Mouse (Mus musculus) erythroblast, embryonic 14.5 days (primary cell): ENCODE results near the gene Tti1. TPM values are rescaled to one million over a fixed set of nuclear protein-coding genes. Genes with fewer than 3 reads are reported as not detected.

Experiments used
- H3K27me3 ChIP-seq: 2 replicates; pipeline ENCODE4 v1.6.1; 2012; ENCODE audit warnings: inconsistent platforms; ENCODE audit not compliant: control insufficient read depth
- H3K36me3 ChIP-seq: 2 replicates; pipeline ENCODE4 v1.6.1; 2012; ENCODE audit warnings: mild to moderate bottlenecking, inconsistent platforms; ENCODE audit not compliant: control insufficient read depth
- H3K4me1 ChIP-seq: 2 replicates; pipeline ENCODE4 v1.6.1; 2012; ENCODE audit warnings: inconsistent platforms; ENCODE audit not compliant: control insufficient read depth
- H3K4me3 ChIP-seq: replicated peaks from 2 replicates; pipeline ENCODE3; 2012; ENCODE audit warnings: moderate library complexity, mild to moderate bottlenecking, inconsistent platforms
- H3K9me3 ChIP-seq: 2 replicates; pipeline ENCODE4 v1.6.1; 2012; ENCODE audit warnings: low read length, inconsistent platforms, mixed read lengths; ENCODE audit not compliant: control insufficient read depth
- GATA1 ChIP-seq: IDR thresholded peaks from 2 replicates; pipeline ENCODE4 v1.6.1; 2012; ENCODE audit warnings: low read length, inconsistent platforms, mixed read lengths
- TAL1 ChIP-seq: IDR thresholded peaks from 3 replicates; pipeline ENCODE4 v1.6.1; 2012; ENCODE audit warnings: low read length, inconsistent platforms, mixed read lengths
- polyA plus RNA-seq: library from polyadenylated mRNA; stranded (reverse); fragments of >175 nt; gene quantifications from 2 replicates; pipeline ENCODE4 v1.2.3, GENCODE M21; 2012

Tti1 gene
- polyA plus RNA-seq, 1 experiment: 0.45 TPM

GRCm38 (mm10) chr2:157988416-157989190 lies 39.6 kb downstream of the Tti1 start:
- H3K36me3 ChIP-seq: peaks cover 84% of the 10 kb centered on the region
- H3K4me3 ChIP-seq: no peak overlapping the region
- no peaks in the 10 kb centered on the region for H3K4me1 ChIP-seq
- H3K27me3 ChIP-seq: no peaks in the 10 kb centered on the region
- TF ChIP-seq GATA1 (no peak), TAL1 (no peak)
- no peaks in the 10 kb centered on the region for H3K9me3 ChIP-seq

GRCm38 (mm10) chr2:157986235-157986634 lies 42.0 kb downstream of the Tti1 start:
- Histone ChIP-seq H3K4me3 (no peak overlapping the region), H3K9me3 (no peaks in the 10 kb centered on the region), H3K27me3 (no peaks in the 10 kb centered on the region), H3K36me3 (peaks cover 78% of the 10 kb centered on the region), H3K4me1 (no peaks in the 10 kb centered on the region)
- TF ChIP-seq GATA1: no peak
- TF ChIP-seq TAL1: no peak

- Histone ChIP-seq H3K27me3 (no peaks in the 10 kb centered on the region), H3K9me3 (no peaks in the 10 kb centered on the region), H3K4me3 (no peak overlapping the region), H3K36me3 (peaks cover 76% of the 10 kb centered on the region), H3K4me1 (no peaks in the 10 kb centered on the region)
- TF ChIP-seq TAL1 (no peak), GATA1 (no peak)
Measured at GRCm38 (mm10) chr2:157985611-157986010, 42.6 kb downstream of the Tti1 start.

DNA sequence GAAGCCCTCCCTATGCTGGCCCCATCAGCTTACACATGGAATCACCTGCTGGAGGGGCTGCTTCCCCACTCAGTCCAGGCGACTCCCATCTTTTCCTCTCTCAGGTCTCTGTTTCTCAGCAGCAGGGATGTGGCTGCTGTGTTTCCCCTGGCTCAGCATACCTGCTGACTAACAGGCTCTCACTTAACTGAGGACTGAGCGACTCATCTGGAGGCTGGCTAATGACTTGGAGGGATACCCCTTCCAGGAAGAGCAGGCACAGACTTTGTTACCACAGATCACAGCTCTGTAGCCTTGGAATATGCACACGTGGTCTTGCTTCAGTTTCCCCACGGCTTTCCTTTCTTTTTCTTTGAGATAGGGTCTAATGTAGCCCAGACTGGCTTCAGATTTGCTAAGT lies 45.0 kb downstream of the Tti1 start:
- H3K36me3 ChIP-seq: peaks cover 52% of the 10 kb centered on the region
- H3K4me1 ChIP-seq: no peaks in the 10 kb centered on the region
- no peak for TF ChIP-seq GATA1
- no peak for TF ChIP-seq TAL1
- H3K27me3 ChIP-seq: no peaks in the 10 kb centered on the region
- H3K9me3 ChIP-seq: no peaks in the 10 kb centered on the region
- H3K4me3 ChIP-seq: no peak overlapping the region

- no peak for TF ChIP-seq GATA1
- TF ChIP-seq TAL1: no peak
- H3K9me3 ChIP-seq: no peaks in the 10 kb centered on the region
- peaks cover 48% of the 10 kb centered on the region for H3K36me3 ChIP-seq
- H3K27me3 ChIP-seq: no peaks in the 10 kb centered on the region
- H3K4me1 ChIP-seq: no peaks in the 10 kb centered on the region
- no peak overlapping the region for H3K4me3 ChIP-seq
Measured at GRCm38 (mm10) chr2:157982727-157983126, 45.5 kb downstream of the Tti1 start.

DNA sequence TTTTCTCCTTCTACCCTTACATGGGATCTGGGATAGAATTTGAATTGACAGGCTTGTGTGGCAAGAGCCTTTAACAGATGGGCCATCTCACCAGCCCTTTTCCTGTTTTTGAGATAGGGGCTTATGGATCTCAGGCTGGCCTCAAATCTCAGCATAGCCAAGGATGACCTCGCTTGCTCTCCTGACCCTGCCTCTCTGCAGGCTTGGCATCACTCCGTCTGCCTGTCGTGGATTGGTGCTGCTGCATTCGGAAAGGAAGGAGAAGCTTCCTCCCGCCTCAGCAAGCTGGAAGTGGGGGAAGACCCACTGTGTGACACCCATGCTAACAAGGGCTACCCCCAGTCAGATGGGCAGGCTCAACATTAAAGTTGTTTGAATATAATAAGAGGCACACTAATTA lies 49.0 kb downstream of the Tti1 start:
- no peaks in the 10 kb centered on the region for H3K4me1 ChIP-seq
- H3K27me3 ChIP-seq: peaks cover 26% of the 10 kb centered on the region
- H3K36me3 ChIP-seq: peaks cover 21% of the 10 kb centered on the region
- H3K4me3 ChIP-seq: no peak overlapping the region
- TF ChIP-seq TAL1 (no peak), GATA1 (no peak)
- no peaks in the 10 kb centered on the region for H3K9me3 ChIP-seq

DNA sequence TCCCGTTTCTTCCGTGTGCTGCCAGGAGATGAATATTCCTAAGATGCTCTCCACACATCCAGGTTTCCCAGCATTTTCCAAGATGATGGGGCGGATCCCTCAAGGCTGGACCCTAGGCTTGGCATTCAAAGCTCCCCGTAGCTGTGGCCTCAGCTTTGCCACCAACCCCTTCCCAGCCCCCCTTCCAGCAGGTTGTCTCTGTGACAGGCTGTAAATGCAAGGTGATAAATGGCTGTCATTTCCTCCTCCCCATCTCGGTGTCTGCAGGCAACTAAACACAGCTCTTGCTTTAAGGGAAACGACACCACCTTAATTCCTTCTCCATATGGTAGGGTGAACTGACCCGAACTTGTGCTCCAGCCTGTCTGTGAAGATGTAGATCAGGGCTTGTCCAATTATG lies 52.6 kb downstream of the Tti1 start:
- no peak for TF ChIP-seq GATA1
- no peak for TF ChIP-seq TAL1
- no peak overlapping the region for H3K4me3 ChIP-seq
- H3K4me1 ChIP-seq: no peaks in the 10 kb centered on the region
- no peaks in the 10 kb centered on the region; the same call in 1 of the 2 replicates for H3K36me3 ChIP-seq
- H3K9me3 ChIP-seq: no peaks in the 10 kb centered on the region
- peaks cover 32% of the 10 kb centered on the region for H3K27me3 ChIP-seq

DNA sequence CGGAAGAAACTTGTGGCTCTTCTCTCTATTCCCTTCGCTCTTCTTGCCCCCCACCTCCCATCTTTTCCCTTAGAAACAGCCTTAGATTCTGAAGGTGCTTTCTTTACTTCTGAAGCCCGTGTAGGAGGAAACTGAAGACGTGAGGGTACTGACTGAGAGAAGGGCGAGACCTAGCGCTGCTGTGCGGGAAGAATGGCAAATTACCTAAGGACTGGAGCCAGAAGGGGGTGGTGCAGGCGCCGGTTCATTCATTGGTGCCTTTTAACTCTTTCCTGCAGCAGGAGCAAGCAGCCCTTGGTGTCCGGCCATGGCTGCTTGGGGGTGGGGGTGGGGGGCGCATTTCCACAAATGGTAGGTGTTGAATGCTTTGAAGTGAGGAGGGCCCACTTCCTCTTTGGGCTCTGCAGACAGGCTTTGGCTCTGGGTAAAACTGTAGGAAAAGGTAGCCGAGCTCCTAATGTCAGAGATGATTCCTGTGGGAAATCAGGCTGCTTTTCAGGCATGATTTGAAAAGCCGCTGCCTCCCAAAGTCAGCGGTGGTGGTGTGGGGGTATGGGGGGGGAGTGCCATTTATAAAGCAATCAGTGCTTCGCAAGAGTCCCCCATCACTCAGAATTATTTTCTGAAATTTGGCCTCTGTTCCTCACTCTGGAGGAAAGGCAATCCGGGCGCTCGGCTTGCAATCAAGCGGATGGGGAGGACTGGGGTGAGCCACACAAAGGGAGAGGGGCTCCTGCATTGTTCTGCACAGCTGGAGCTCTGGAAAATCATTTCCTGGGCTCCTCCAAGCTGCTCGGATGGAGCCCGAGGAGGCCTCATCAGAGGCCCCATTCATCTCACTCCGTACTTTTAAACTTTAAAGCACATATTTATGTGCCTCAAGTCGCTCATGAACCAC lies 53.4 kb downstream of the Tti1 start:
- no peak overlapping the region for H3K4me3 ChIP-seq
- peaks cover 32% of the 10 kb centered on the region for H3K27me3 ChIP-seq
- TF ChIP-seq TAL1 (no peak), GATA1 (no peak)
- H3K9me3 ChIP-seq: no peaks in the 10 kb centered on the region
- H3K36me3 ChIP-seq: no peaks in the 10 kb centered on the region
- H3K4me1 ChIP-seq: no peaks in the 10 kb centered on the region

DNA sequence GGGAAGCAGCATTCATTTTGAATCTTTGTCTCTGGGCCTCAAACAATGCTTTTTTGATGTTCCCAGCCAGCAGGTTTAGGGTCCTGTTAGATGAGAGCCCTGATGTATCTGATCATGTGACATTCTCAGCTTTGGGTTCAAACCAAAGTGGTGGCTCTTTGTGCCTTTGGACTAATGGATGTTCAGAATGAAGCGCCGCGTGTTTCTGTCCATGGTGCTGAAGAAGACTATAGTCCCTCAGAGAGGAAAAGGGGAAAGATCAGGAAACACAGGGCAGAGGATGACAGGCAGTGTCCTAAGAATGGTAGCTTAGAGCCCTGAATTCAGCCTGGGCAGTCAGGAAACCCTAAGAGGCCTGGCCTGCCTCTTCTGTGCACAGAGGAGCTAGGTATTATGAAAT lies 57.6 kb downstream of the Tti1 start:
- Histone ChIP-seq H3K36me3 (no peaks in the 10 kb centered on the region), H3K4me3 (no peak overlapping the region), H3K9me3 (no peaks in the 10 kb centered on the region), H3K27me3 (peaks cover 20% of the 10 kb centered on the region), H3K4me1 (no peaks in the 10 kb centered on the region)
- TF ChIP-seq TAL1 (no peak), GATA1 (no peak)
